Mouse (Mus musculus) stomach, embryonic 14.5 days (tissue): ENCODE results near the gene Rpap3. TPM values are rescaled to one million over a fixed set of nuclear protein-coding genes. Genes with fewer than 3 reads are reported as not detected.
A peak's percentile ranks its signal among the peaks of the same experiment; 100 is the strongest.
"Not testable (repeated sequence)": the region's sequence is repeated elsewhere in the genome, so short reads cannot be mapped to it uniquely, and the experiment has no call there.

Experiments
- ATAC-seq: fragments of 200-750 bp; cut with Nextera tagmentation; 2 replicates; pipeline ENCODE4 v1.8.0; 2017; ENCODE audit warnings: low read depth, moderate TSS enrichment; ENCODE audit not compliant: insufficient number of reproducible peaks, insufficient read depth, low FRiP score
- H3K27ac ChIP-seq: fragments of 300-500 bp; sonication (generic); 2 replicates; pipeline ENCODE4 v1.5.1; 2014; ENCODE audit warnings: mild to moderate bottlenecking, low read length, moderate library complexity, mixed read lengths
- H3K27me3 ChIP-seq: fragments of 300-500 bp; sonication (generic); 2 replicates; pipeline ENCODE4 v1.6.1; 2014; ENCODE audit warnings: low read length, control low read depth, mixed read lengths; ENCODE audit not compliant: control insufficient read depth, insufficient read depth
- H3K36me3 ChIP-seq: fragments of 300-500 bp; sonication (generic); 2 replicates; pipeline ENCODE4 v1.6.1; 2014; ENCODE audit warnings: mild to moderate bottlenecking, control low read depth, low read length, moderate library complexity, mixed read lengths; ENCODE audit not compliant: control insufficient read depth, insufficient read depth
- H3K4me1 ChIP-seq: fragments of 300-500 bp; sonication (generic); 2 replicates; pipeline ENCODE4 v1.6.1; 2014; ENCODE audit warnings: low read length, control low read depth, mixed read lengths; ENCODE audit not compliant: control insufficient read depth, insufficient read depth
- H3K4me2 ChIP-seq: fragments of 300-500 bp; sonication (generic); replicated peaks from 2 replicates; pipeline ENCODE4 v1.6.1; 2014; ENCODE audit warnings: low read depth, low read length, control low read depth
- H3K4me3 ChIP-seq: fragments of 300-500 bp; sonication (generic); 2 replicates; pipeline ENCODE4 v1.5.1; 2014; ENCODE audit warnings: low read depth, low read length, control low read depth
- H3K9ac ChIP-seq: fragments of 300-500 bp; sonication (generic); replicated peaks from 2 replicates; pipeline ENCODE4 v1.6.1; 2014; ENCODE audit warnings: low read depth, mild to moderate bottlenecking, control low read depth, low read length, moderate library complexity, mixed read lengths
- H3K9me3 ChIP-seq: fragments of 300-500 bp; sonication (generic); 2 replicates; pipeline ENCODE4 v1.6.1; 2016; ENCODE audit warnings: low read depth, low read length, control low read depth; ENCODE audit not compliant: control insufficient read depth
- WGBS: fragments of 180-500 bp; shearing (Covaris S2); extraction: QIAGEN DNeasy Blood & Tissue Kit; methylation state at CpG from one replicate; pipeline ENCODE4 v1.1.7; 2014; 5-methylcytosine and 5-hydroxymethylcytosine counted together
- polyA plus RNA-seq: library from polyadenylated mRNA; unstranded; fragments of >200 nt; fragmentation: Nextera tagmentation; extraction: Ambion mirVana; gene quantifications from 2 replicates; pipeline ENCODE4 v1.2.1, GENCODE M21; 2014

The Rpap3 gene
- polyA plus RNA-seq, 1 experiment from 2014 or later, result 32.6 TPM

DNA sequence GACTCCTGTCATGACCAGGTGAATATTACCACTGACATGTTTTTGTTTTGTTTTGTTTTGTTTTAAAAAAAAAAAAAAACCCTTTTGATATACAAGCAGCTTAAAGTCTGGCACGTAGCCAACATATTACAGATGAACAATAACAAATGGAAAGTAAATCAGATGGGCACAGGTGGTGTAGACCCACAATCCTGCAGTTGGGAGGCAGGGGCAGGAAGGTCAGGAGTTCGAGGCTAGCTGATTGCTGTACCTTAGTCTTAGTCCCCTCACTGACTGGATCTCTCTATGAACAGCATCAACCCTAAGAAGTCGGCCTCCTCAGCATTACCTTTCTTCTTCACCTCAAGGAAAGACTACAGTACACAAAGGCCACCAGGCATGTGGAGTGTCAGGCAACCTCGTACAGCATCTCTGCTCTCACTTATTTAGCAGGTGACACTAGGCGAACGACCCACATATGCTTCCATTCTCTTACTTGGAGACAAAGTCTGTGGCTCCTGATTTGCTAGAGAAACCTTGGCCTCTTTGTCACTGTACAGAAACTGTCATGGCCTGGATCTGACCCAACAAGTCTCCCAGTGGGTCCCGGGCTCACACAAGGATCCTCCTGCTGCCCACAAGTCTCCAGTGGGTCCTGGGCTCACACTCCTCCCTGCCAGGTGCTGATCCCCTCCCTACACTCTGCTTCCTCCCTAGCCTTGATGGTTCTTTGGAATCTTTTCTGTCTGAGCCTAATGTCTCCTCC, 32.2 kb downstream of the Rpap3 start:
- no peak for ATAC-seq
- no peak overlapping the region for H3K4me2 ChIP-seq
- peaks cover 40% of the 10 kb centered on the region for H3K36me3 ChIP-seq
- H3K4me3 ChIP-seq, result no peak overlapping the region
- no peak overlapping the region for H3K9ac ChIP-seq
- 91% methylated on average over 7 of the region's 7 CpGs for WGBS
- no peaks in the 10 kb centered on the region for H3K27me3 ChIP-seq
- no peak overlapping the region for H3K27ac ChIP-seq
- H3K4me1 ChIP-seq, result no peaks in the 10 kb centered on the region
- no peaks in the 10 kb centered on the region for H3K9me3 ChIP-seq

DNA sequence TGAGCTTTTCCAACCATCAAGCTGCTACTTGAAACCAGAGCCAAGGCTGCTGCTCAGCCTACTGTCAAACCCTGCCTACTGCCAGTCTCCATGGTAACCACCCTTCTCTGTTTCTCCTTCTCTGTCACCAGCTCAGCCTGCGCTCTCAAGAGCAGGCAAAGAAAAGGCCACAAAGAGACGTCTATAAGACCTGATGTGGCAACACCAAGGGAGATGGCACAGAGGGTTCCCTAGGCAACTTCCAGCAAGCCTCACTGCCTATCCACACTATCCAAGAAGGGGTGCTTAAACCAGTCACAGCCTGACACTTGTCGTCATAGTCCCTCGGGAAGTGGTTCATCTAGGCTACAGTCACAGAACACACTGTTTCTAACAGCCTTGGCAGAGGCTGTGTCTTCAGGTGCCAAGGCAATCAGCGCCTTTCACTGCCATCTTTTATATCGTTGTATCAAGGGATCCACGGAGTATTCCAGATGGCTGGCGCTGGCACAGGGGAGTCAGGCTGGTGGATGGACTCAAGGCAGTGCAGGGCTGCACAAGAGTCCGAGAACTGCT, 33.3 kb downstream of the Rpap3 start:
- Histone ChIP-seq H3K4me3 (no peak overlapping the region), H3K9me3 (no peaks in the 10 kb centered on the region), H3K9ac (no peak overlapping the region), H3K27ac (no peak overlapping the region), H3K4me1 (no peaks in the 10 kb centered on the region), H3K27me3 (no peaks in the 10 kb centered on the region), H3K4me2 (no peak overlapping the region), H3K36me3 (peaks cover 31% of the 10 kb centered on the region)
- 83% methylated on average over 9 of the region's 9 CpGs for WGBS
- ATAC-seq, result no peak

DNA sequence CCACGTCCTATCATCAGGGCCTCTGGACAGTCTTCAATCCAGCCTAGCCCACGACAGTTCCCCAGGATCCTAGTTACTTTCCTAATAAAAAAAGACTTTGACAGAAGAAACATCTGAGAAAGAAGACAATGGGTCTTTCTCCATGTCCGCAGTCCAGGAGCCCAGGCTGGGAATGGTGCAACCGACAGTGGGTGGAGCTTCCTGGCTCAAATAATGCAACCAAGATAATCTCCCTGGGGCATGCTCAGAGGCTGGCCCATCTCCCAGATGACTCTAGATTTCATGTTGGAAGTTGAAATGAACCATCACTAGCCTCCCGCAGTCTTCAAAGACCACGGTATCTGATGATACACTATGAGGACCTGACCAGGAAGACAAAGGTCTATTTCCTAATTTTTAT, 35.1 kb downstream of the Rpap3 start:
- Histone ChIP-seq H3K4me1 (no peaks in the 10 kb centered on the region), H3K9ac (no peak overlapping the region), H3K4me3 (no peak overlapping the region), H3K9me3 (no peaks in the 10 kb centered on the region), H3K27me3 (no peaks in the 10 kb centered on the region), H3K36me3 (peaks cover 15% of the 10 kb centered on the region), H3K4me2 (no peak overlapping the region), H3K27ac (no peak overlapping the region)
- 86% methylated on average over 6 of the region's 6 CpGs for WGBS
- ATAC-seq, result no peak

DNA sequence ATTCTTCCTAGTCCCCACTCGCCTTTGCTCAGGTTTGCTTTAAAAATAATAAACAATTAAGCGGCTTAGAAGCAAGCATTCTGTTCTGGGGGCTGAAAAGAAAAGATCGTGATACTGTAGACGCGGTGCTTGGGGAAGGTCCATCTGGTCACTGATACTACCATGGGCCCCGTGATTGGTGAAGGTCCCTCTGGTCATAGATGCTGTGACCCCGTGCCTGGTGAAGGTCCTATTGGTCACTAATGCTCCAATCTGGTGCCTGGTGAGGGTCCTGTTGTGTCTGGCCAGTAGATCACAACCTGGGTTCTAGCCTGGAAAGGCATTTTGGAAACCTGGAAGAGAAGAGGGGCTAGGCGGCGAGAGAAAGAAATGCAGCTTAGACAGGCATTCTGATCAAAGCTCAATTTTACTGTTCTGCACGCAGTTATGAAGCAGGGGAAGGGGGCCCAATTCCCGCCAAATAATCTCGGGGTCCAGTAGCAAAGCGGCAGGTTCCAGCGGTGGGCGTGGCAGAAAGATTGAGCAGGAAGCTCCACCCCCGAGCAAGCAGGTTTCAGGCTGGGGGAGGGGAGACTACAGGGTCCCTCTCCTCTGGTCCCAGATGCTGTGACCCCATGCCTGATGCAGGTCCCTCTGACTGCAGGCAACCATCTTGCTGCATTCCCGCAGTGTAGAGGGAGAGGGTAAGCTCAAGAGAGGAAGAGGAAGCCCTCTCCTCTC, 37.3 kb downstream of the Rpap3 start:
- not testable (repeated sequence) for H3K27me3 ChIP-seq, H3K27ac ChIP-seq, H3K9ac ChIP-seq, H3K9me3 ChIP-seq, H3K4me2 ChIP-seq, ATAC-seq, H3K36me3 ChIP-seq, H3K4me3 ChIP-seq, H3K4me1 ChIP-seq
- 74% methylated on average over 16 of the region's 17 CpGs for WGBS

DNA sequence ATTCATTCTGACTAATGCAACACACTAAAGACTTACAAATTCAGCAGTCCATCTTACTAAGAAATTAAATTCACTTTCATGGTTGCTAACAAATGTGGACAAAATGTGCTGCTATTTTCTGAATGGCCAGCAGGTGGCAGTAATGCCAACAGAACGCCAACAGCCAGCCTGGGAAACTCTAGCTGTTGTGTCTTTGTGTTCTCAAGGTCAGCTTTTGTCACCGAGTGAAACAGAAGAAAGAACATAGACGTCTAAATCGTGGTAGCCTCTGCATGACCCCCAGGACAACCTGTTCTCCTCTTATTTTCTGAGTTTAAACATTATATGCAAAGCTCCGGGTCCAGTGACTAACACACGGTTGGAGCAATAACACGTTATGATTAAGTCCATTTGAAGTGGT, 38.2 kb downstream of the Rpap3 start:
- Histone ChIP-seq H3K9me3 (no peaks in the 10 kb centered on the region), H3K9ac (no peak overlapping the region), H3K4me2 (0 out of 2 replicates have a peak overlapping the region, but pooled peaks have one; percentile 2), H3K27me3 (no peaks in the 10 kb centered on the region), H3K4me3 (no peak overlapping the region), H3K4me1 (no peaks in the 10 kb centered on the region), H3K36me3 (no peaks in the 10 kb centered on the region; the same call in 1 of the 2 replicates), H3K27ac (no peak overlapping the region)
- 34% methylated on average over 7 of the region's 7 CpGs for WGBS
- no peak for ATAC-seq

DNA sequence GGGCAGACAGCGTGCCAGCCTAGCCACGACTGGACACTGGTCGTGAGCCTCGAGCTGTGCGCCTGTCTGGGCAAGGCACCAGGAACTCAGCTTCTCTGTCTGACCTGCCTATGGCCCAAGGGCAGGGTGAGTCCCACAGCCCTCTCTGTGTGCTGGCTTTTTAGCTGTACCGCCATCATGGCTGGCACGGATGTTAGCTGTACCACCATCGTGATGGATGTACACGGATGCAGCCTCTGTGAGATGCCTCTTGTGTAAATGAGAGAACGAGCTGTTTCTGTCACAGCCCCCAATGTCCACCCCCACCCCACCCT, 39.2 kb downstream of the Rpap3 start:
- ATAC-seq, result no peak
- WGBS, result 88% methylated on average over 10 of the region's 10 CpGs
- Histone ChIP-seq H3K36me3 (no peaks in the 10 kb centered on the region), H3K4me2 (no peak overlapping the region), H3K9ac (no peak overlapping the region), H3K27ac (no peak overlapping the region), H3K4me3 (no peak overlapping the region), H3K27me3 (no peaks in the 10 kb centered on the region), H3K4me1 (no peaks in the 10 kb centered on the region), H3K9me3 (no peaks in the 10 kb centered on the region)

DNA sequence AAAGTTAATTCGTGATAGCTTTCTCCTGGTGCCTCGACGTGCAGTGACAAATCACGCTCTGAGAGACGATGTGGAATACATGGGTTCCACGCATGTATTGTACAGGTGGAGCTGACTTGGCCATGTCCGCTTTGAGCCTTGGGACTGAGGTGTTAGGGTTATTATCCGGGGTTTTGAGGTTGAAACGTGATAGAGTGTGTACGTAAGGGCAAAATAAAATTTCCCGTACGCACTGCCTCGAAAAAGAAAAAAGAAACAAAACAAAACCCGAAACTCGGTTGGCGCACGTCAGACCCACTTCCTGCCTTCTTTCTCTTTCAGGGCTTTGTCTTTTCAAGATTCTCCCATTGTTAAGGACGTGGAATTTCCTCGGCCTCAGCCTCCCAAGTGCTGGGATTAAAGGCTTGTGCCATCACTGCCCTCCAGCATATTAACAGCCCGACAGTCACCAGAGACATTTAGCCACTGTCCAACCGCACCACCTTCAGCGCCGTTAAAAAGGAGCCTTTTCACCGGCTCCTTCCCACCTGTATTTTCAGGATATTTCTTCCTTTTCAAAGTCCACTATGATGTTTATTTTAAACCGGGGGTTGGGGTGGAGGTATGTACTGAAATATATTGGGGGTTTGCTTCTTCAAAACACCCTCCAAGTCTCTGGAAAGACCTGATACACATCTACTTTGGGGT, 39.7 kb downstream of the Rpap3 start:
- 79% methylated on average over 25 of the region's 25 CpGs for WGBS
- no peaks in the 10 kb centered on the region for H3K36me3 ChIP-seq
- H3K9me3 ChIP-seq, result no peaks in the 10 kb centered on the region
- no peaks in the 10 kb centered on the region for H3K27me3 ChIP-seq
- no peaks in the 10 kb centered on the region for H3K4me1 ChIP-seq
- no peak for ATAC-seq
- no peak overlapping the region for H3K4me3 ChIP-seq
- no peak overlapping the region for H3K4me2 ChIP-seq
- H3K27ac ChIP-seq, result no peak overlapping the region
- H3K9ac ChIP-seq, result no peak overlapping the region

DNA sequence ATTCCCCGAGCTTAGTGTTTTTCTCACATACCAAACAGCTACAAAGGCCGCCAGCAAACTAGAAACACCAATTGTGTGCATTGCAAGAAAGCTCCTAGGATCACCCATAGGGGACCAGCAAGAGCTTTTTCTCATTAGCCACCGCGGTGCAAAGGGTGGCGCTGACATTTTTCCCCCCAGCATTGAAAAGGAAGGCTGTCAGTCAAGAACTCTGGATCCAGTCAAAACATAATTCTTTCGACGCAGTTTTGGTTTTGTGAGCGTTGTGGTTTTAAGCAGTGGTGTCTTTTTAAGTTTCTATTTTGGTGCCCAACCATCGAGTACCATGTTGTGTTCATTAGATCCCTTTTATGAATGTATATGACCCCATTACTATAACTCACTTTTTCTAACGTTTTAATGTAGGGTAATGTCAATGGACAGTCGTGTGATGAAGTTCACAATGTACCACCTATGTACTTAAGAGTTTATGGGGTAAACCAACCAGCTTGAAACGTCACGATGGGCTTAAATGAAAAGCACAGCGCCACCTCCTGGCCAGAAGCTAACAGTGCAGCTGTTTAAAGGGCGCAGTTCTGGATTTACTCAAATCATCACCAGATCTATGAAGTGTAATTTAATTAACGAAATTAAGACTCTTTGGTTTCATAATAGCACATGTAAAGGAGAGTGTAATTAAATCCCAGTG, 40.5 kb downstream of the Rpap3 start:
- Histone ChIP-seq H3K9ac (no peak overlapping the region), H3K4me2 (no peak overlapping the region), H3K4me3 (no peak overlapping the region), H3K9me3 (no peaks in the 10 kb centered on the region), H3K4me1 (no peaks in the 10 kb centered on the region), H3K27ac (no peak overlapping the region), H3K36me3 (no peaks in the 10 kb centered on the region), H3K27me3 (no peaks in the 10 kb centered on the region)
- ATAC-seq, result no peak
- WGBS, result 62% methylated on average over 16 of the region's 16 CpGs
